Mouse (Mus musculus) brown adipose tissue, adult 24 weeks (tissue): Measurements from ENCODE around the gene Cacng3. TPM values are rescaled to one million over a fixed set of nuclear protein-coding genes. Genes with fewer than 3 reads are reported as not detected.

ENCODE experiments used
- H3K27ac ChIP-seq: fragments of 200-500 bp; replicated peaks from 2 replicates; pipeline ENCODE4 v1.5.1; 2012; ENCODE audit warnings: low read depth, mild to moderate bottlenecking, low read length
- H3K4me1 ChIP-seq: fragments of 200-500 bp; 2 replicates; pipeline ENCODE4 v1.6.1; 2012; ENCODE audit warnings: low read length, mixed read lengths; ENCODE audit not compliant: control insufficient read depth, insufficient read depth, insufficient read length
- H3K4me3 ChIP-seq: fragments of 200-500 bp; 2 replicates; pipeline ENCODE4 v1.5.1; 2012; ENCODE audit warnings: low read depth, mild to moderate bottlenecking, low read length, moderate library complexity; ENCODE audit not compliant: insufficient read depth
- polyA plus RNA-seq: library from polyadenylated mRNA; stranded (reverse); fragments of >200 nt; gene quantifications from 2 replicates; pipeline ENCODE4 v1.2.4, GENCODE M21; 2012; ENCODE audit not compliant: missing spikeins, insufficient read depth, insufficient read length

Cacng3 gene
- polyA plus RNA-seq, 1 experiment = not detected

- no peak overlapping the region for H3K27ac ChIP-seq
- no peak overlapping the region for H3K4me3 ChIP-seq
- no peaks in the 10 kb centered on the region for H3K4me1 ChIP-seq
These were observed 85.8 kb downstream of the Cacng3 start for GRCm38 (mm10) chr7:122755920-122756603.

- Histone ChIP-seq H3K4me3 (no peak overlapping the region), H3K27ac (no peak overlapping the region), H3K4me1 (no peaks in the 10 kb centered on the region)
These were observed 88.4 kb downstream of the Cacng3 start for GRCm38 (mm10) chr7:122758645-122759044.

- Histone ChIP-seq H3K4me3 (no peak overlapping the region), H3K27ac (no peak overlapping the region), H3K4me1 (no peaks in the 10 kb centered on the region)
These were observed 94.2 kb downstream of the Cacng3 start for GRCm38 (mm10) chr7:122764506-122764905.

GRCm38 (mm10) chr7:122768292-122769020 is 98.2 kb downstream of the Cacng3 start:
- no peak overlapping the region for H3K4me3 ChIP-seq
- no peak overlapping the region for H3K27ac ChIP-seq
- H3K4me1 ChIP-seq = no peaks in the 10 kb centered on the region

- H3K4me1 ChIP-seq = no peaks in the 10 kb centered on the region
These were observed 109.3 kb downstream of the Cacng3 start for GRCm38 (mm10) chr7:122779601-122780000.

GRCm38 (mm10) chr7:122789929-122790328 is 119.6 kb downstream of the Cacng3 start:
- Histone ChIP-seq H3K27ac (no peak overlapping the region), H3K4me1 (peaks cover 2% of the 10 kb centered on the region; the same call in 1 of the 2 replicates), H3K4me3 (no peak overlapping the region)

More at GRCm38 (mm10) chr7:122779601-122780000, 109.3 kb downstream of the Cacng3 start:
- H3K27ac ChIP-seq = no peak overlapping the region
- no peak overlapping the region for H3K4me3 ChIP-seq

GRCm38 (mm10) chr7:122793655-122794346 is 123.5 kb downstream of the Cacng3 start:
- H3K27ac ChIP-seq = no peak overlapping the region
- H3K4me3 ChIP-seq = no peak overlapping the region

GRCm38 (mm10) chr7:122795140-122795539 is 124.8 kb downstream of the Cacng3 start:
- H3K4me3 ChIP-seq = no peak overlapping the region
- peaks cover 2% of the 10 kb centered on the region; the same call in 1 of the 2 replicates for H3K4me1 ChIP-seq
- H3K27ac ChIP-seq = no peak overlapping the region

More at GRCm38 (mm10) chr7:122793655-122794346, 123.5 kb downstream of the Cacng3 start:
- H3K4me1 ChIP-seq = peaks cover 2% of the 10 kb centered on the region; the same call in 1 of the 2 replicates

GRCm38 (mm10) chr7:122800821-122801220 is 130.5 kb downstream of the Cacng3 start:
- peaks cover 15% of the 10 kb centered on the region; the same call in 1 of the 2 replicates for H3K4me1 ChIP-seq
- no peak overlapping the region for H3K27ac ChIP-seq
- H3K4me3 ChIP-seq = no peak overlapping the region

- H3K27ac ChIP-seq = peak overlapping the region; percentile 93
- no peak overlapping the region for H3K4me3 ChIP-seq
These were observed 133.7 kb downstream of the Cacng3 start for GRCm38 (mm10) chr7:122803839-122804496.

GRCm38 (mm10) chr7:122806531-122806930 is 136.2 kb downstream of the Cacng3 start:
- peaks cover 18% of the 10 kb centered on the region; the same call in 1 of the 2 replicates for H3K4me1 ChIP-seq
- no peak overlapping the region for H3K27ac ChIP-seq
- H3K4me3 ChIP-seq = no peak overlapping the region

More at GRCm38 (mm10) chr7:122803839-122804496, 133.7 kb downstream of the Cacng3 start:
- peaks cover 20% of the 10 kb centered on the region; the same call in 1 of the 2 replicates for H3K4me1 ChIP-seq

- Histone ChIP-seq H3K27ac (no peak overlapping the region), H3K4me1 (peaks cover 8% of the 10 kb centered on the region; the same call in 1 of the 2 replicates), H3K4me3 (no peak overlapping the region)
These were observed 143.4 kb downstream of the Cacng3 start for GRCm38 (mm10) chr7:122813724-122814123.

GRCm38 (mm10) chr7:122817565-122817964 is 147.3 kb downstream of the Cacng3 start:
- Histone ChIP-seq H3K27ac (no peak overlapping the region), H3K4me3 (no peak overlapping the region), H3K4me1 (peaks cover 15% of the 10 kb centered on the region)
